Mouse (Mus musculus) urinary bladder, adult 2 months (tissue): Measurements from ENCODE around the gene Jarid2. TPM values are rescaled to one million over a fixed set of nuclear protein-coding genes. Genes with fewer than 3 reads are reported as not detected.
"Not testable (repeated sequence)": the region's sequence is repeated elsewhere in the genome, so short reads cannot be mapped to it uniquely, and the experiment has no call there.

ENCODE experiments used
- DNase-seq: peaks from one replicate; pipeline ENCODE4 v3.0.0; 2022; ENCODE audit warnings: low spot score
- polyA plus RNA-seq: library from polyadenylated mRNA; depleted of rRNA; stranded (reverse); fragments of >200 nt; gene quantifications from 2 replicates; pipeline ENCODE4 v1.2.3, GENCODE M21; 2012; rRNA removed

The Jarid2 gene
- polyA plus RNA-seq, result 15.2 and 17.8 TPM in 2 replicates

- no peak for DNase-seq
Observed at GRCm38 (mm10) chr13:44729424-44729971, at the start of gene Jarid2. Gene Jarid2, plus strand, starts transcription at chr13:44729474.

DNA sequence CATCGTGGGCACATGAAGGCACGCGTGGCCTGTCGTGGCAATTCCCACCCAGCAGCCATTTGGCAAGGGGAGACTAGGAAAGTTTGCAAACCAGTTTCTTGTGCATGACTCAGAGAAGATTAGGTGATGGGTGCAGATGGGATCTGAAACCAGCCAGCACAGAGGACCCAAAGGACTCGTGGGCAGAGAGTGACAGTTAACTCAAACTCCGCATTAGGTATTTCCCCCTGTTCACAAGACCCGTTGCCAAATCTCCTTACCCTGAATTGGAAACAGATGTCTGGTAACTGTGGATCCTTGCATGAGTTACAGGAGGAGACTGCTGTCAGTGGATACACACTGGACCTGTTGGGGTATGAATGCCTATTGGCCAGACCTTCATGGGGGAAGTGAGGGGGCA is 48.2 kb upstream of the Jarid2 start:
- no peak for DNase-seq

GRCm38 (mm10) chr13:44688140-44688539 is 41.1 kb upstream of the Jarid2 start:
- no peak for DNase-seq

DNA sequence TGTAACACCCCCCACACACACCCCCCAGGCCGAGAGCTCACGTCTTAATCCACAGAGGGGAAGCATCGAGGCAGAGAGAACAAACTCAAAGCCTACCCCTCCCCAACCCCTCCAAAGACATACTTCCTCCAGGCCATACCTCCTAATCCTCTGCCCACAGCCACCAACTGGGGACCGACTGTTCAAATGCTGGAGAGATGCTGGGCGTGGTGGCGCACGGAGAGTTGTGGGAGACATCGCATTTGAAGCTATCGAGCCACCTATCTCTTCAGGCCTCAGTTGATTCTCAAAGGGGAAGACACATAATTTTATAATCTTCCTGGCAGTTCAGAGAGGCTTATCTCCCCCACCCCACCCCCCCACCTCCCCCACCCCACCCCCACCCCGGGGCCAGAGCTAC is 31.6 kb upstream of the Jarid2 start:
- DNase-seq, result no peak

DNA sequence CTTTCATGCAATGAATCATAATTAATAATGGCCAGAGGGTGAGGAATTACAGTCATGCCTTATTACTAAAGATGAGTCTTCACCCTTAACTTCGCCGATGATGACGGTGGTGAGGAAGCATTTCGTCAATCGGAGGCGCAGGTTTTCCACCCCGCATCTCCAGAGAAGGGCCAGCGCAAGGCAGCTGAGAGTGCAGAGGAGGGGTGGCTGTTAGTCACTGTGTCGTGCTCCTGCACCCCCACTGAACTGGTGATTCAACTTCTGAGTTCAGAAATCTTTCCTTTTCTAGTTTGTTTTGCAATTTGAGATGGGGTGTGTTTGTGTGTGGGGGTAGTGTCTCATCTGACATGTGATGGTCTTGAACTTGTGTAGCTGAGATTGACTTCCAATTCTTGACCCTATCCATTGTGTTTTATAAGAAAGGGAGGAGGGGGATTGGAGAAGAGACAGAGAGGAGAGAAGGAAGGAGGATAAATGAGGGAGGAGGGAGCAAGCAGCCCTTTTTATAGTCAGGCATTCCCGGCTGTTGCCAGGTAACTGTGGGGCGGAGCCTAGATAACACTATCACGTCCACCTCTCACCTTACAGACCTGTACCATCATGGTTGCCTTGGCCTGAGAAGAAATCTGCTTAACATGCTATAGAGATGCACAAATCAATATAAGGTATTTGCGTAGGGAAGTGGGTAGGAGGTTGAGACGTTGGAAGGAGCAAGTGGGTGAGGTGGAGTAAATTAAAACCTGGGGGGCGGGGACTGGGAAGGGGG is 25.1 kb upstream of the Jarid2 start:
- DNase-seq, result no peak

- DNase-seq, result no peak
Observed at GRCm38 (mm10) chr13:44705031-44705742, 24.1 kb upstream of the Jarid2 start.

DNA sequence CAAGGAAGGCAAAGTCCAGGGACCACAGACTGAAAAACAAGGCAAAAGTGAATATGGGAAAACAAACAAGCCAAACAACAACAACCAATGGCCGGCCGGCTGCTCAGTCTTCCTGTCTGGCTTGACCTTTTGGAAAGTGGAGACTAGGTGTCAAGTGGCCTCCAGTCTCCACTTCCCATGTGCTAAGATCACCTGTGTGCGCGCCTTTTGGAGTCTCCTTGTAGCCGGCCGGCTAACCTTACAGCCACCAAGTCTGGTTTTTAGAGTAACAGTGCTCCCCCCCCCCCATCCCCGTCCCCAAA is 23.6 kb upstream of the Jarid2 start:
- DNase-seq, result no peak

DNA sequence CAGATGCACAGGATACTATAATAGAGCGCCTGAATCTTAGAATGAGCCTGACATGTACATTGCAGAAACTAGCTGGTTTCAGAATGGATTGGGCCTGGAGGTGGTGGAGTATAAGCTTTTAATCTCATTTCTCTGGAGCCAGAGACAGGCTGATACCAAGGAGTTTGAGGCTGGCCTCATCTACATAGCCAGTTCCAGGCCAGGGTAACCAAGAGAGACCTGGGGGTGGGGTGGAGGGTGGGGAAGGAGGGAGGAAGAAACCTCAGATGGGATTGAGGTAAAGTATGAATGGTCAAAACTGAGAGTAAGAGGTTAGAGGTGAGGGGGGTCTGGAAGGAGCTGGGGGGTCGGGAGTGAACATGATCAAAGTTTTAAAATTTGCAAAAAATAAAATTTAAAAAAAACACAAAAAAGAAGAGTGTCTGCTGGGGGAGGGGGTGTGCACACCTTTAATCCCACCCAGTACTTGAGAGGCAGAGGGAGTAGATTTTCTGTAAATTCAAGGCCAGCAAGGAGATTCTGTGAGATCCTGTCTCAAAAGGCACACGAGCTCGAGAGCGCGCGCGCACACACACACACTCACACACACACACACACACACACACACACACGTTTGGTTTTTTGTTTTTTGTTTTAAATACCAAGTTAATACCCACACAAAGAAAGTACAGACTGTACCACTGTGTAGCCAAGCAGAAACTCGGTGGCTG is 22.9 kb upstream of the Jarid2 start:
- DNase-seq, result no peak

DNA sequence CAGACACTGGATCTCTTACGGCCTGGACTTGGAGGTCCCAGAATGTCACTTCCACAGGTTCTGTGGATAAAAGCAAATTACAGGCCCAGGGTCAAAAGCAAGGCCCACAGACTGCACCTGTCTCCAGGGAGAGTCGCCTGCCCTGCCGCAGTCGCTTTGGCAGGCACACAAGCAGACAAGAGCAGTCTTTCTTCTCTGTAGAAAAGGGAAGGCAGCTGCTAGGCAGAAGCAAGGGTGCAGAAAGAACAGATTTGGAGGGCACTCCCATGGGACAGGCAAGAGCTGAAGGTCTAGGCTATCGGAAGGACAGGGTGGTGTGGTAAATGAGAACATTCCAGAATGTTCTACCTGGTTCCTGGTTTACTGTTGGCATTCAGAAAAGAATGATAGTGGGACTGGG is 22.1 kb upstream of the Jarid2 start:
- DNase-seq, result no peak

GRCm38 (mm10) chr13:44708336-44709017 is 20.8 kb upstream of the Jarid2 start:
- DNase-seq, result no peak

DNA sequence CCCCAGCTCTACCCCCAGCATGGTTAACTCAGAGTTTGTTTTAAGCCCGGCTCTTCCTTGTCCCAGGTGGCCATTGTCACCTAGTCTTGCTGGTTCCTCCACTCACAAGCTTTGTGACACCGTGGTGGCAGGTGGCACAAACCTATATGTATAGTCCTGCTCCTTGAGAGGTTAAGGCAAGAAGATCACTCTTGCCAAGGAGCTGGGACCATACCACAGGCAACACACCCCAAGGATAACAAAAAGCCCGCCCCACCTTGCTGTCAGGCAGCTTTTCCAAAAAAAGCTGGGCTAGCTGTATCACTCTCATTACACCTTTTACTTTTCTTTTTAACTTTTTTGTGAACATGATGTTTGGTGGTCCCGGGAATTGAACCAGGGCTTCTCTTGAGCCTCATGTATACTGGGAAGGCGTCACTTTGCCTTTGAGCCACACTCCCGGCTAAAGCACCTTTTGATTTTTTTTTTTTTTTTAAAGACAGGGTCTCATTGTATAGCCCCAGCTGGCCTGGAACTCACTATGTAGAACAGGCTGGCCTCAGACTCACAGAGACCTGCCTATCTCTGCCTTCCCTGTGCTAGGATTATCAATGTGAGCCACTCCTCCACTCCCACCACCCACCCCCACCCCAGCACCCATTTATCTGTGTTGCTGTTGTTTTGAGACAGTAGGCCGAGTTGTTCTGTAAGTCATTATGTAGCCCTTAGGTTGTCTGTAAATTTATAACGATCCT is 19.4 kb upstream of the Jarid2 start:
- DNase-seq, result no peak

DNA sequence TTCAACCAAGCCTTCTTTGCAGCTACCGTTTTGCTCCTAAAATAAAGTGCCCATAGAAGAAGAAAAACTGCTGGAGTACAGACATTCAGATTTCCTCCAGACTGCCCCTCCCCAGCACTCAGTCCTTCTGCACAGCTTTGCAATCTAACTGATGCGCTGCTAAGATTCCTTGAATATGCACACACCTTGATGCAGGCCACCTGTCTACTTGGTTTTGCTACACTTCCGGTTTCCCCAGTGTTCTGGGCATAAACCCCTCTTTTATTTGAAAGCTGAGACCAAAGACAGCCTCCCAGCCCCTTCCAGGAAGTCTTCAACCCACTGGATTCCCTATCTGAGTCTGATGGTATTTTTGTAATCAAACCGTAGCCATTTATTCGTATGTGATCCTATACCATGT is 18.2 kb upstream of the Jarid2 start:
- no peak for DNase-seq

- DNase-seq, result no peak
Observed at GRCm38 (mm10) chr13:44711882-44712281, 17.4 kb upstream of the Jarid2 start.

- no peak for DNase-seq
Observed at GRCm38 (mm10) chr13:44715187-44715885, 13.9 kb upstream of the Jarid2 start.

DNA sequence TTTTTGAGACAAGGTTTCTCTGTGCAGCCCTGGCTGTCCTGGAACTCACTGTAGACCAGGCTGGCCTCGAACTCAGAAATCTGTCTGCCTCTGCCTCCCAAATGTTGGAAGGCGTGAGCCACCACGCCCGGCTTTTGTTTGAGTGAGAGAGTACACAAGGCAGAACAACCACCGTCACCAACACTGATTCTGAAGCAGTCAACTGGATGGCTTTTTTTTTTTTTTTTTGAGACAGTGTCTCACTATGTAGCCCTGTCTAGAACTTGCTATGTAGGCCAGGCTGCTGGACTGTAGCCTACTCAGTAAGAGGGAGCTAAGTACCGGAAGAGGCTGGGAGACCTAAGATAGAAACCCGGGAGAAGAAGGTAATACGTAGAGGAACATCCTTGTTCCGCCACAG is 11.4 kb upstream of the Jarid2 start:
- DNase-seq, result no peak

DNA sequence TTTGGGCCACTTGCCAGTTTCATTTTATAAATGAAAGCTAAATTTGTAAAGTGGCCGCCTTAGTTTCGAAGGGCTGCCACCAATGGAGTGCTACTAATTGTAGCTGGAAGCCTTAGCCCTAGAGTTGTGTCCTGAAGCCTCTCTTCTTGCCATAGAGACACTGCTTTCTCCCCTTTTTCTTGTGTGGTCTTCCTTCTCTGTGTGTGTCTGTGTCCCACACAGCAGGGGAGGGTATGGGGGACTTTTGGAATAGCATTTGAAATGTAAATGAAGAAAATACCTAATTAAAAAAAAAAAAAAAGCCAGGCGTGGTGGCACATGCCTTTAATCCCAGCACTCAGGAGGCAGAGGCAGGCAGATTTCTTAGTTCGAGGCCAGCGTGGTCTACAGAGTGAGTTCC is 10.8 kb upstream of the Jarid2 start:
- DNase-seq, result not testable (repeated sequence)

DNA sequence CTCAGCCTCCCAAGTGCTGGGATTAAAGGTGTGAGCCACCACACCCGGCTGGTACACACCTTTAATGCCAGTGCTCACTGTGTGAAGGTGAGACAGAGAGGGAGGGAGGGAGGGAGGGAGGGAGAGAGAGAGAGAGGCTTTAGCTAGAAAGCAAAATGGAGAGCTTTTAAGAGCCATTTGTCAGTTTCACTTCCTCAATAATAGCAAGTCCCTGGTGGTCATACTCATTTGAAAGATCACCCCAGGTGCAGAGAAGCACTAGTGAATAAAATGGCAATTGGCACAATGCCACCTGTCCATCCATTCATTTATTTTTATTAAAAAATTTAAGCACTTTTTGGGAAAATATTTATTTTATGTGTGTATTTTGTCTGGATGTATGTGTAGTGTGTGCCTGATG is 9.2 kb upstream of the Jarid2 start:
- DNase-seq, result no peak

GRCm38 (mm10) chr13:44721891-44722547 is 7.3 kb upstream of the Jarid2 start:
- no peak for DNase-seq

DNA sequence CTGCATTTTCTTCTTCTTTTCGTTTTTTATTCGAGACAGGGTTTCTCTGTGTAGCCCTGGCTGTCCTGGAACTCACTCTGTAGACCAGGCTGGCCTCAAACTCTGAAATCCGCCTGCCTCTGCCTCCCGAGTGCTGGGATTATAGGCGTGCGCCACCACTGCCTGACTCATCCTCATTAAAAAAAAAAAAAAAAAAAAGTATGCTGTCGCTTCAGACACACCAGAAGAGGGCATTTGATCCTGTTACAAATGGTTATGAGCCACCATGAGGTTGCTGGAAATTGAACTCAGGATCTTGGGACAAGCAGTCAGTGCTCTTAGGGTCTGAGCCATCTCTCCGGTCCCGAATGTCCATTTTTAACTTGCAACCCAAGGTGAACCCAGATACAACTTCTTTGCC is 5.8 kb upstream of the Jarid2 start:
- DNase-seq, result not testable (repeated sequence)
